Mouse (Mus musculus) kidney, postnatal 25 days (tissue): ENCODE measurements around the gene Stambpl1.
"Not testable (repeated sequence)": the region's sequence is repeated elsewhere in the genome, so short reads cannot be mapped to it uniquely, and the experiment has no call there.

Experiments
- DNase-seq, 2 experiments: peaks; one replicate each; pipeline ENCODE4 v3.0.0; 2021; ENCODE audit warnings: mixed read lengths in 2 of 2

Stambpl1 gene

DNA sequence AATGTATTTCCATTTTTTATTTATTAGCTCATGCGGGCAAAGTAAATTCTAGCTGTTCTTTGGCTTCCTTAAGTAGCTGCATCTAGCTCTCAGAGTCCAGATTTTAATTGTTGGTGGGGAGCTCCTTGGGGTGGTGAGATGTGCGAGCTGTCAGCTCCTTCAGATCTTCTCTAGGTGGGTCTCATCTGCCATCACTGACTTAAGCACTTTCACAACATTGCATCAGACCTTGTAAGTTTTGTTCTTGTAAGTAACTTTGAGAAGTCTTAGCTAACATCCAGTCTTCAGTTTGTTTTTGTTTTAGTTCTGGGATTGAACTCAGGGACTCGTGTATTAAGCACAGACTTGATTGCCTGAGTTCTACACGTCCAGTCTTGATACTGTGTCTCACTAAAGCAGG, 6.9 kb downstream of the Stambpl1 start:
- no peak for DNase-seq

DNA sequence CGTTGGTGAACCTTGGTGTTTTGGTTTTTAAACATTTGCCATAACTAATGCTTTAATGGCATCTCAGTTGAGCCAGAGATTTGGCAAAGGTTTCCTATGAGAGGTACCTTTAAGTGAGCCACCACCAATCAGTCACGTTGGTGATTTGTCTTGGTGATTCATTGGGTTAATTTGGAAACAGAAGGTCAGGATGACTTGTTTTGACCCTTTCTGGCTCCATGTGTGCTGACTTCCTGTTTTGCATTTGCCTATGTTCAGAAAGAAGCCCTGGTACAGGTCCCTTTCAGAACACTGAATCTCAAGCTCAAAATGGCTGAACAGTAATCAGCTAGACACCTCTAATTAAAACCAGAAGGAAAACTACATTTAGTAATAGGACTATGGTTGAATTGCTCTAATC, 7.5 kb downstream of the Stambpl1 start:
- DNase-seq, result no peak

DNA sequence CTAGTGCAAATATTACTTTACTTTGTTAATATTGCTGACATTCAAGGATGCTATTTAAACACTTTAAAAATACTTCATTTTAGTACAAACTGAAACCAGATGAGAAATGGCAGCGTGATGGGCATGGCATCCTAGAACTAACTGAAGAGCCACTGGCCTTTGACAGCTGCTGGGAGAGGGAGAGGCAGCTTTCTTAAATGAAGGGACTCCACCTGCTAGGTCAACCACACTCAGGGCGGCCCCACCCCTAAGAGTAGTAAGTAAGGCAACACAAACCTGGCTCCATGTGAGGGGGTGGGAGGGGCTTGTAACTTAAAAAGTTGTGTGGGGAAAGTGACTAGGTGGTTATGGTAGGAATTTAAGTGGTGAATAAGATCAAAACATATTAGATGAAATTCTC, 10.6 kb downstream of the Stambpl1 start:
- no peak for DNase-seq

DNA sequence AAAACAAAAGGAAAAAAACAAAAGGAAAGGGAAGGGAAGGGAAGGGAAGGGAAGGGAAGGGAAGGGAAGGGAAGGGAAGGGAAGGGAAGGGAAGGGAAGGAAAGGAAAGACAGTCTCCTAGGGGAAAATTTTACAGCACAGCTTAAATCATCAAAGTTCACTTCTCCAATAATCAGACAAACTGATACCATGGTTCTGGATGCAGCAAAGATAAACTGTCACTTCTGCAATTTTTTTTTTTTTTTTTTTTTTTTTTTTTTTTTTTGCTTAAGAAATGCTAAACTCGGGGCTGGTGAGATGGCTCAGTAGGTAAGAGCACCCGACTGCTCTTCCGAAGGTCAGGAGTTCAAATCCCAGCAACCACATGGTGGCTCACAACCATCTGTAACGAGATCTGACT, 14.1 kb downstream of the Stambpl1 start:
- DNase-seq, result not testable (repeated sequence)

DNA sequence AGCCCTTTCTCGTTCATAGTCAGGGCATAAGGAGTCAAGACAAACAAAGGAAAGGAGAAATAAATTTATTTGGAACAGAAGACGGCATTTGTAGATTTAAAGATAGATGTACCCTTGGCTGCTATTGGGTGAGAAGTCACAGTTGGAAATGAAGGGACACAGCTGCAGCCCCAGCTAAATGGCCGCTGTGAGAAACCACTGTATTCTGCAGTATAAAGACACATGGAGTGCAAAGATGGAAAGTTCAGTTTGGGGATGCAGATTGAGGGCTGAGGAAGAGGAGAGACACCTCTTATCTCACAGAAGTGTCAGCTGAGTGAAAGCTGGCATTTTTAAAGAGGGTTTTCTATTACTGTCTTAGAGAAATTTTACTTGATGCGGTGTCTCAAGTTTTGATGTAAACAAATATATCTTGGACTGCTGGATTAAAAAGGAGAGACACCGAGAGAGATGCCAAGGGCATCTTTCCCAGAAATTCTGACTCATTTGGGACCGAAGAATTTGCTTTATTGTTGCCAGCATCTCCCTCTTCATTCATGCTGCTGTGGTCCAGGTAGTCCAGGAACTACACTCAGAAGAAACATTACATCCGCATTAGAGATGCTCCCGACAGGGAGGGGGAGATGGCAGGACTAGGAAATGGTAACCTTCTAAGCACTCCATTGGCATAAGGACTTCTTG, 14.9 kb downstream of the Stambpl1 start:
- DNase-seq, result no peak

DNA sequence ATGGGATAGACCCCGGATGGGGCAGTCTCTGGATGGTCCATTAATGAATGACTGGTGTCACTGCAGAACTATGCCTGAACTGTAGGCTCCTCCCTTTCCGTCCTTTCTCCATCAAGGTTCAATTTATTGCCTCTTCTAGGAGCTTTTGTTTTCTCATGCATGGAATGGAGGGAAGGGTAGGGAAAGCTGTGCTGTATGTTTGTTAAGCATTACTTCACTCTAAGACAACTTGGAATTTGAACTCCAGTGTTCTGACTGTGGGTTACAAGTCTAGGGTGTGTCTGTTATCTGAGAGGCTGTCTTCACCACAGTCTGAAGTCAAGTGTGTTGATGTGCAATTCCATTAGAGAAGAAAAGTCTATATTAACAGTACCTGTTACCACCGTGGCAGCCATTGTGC, 17.0 kb downstream of the Stambpl1 start:
- no peak for DNase-seq

DNA sequence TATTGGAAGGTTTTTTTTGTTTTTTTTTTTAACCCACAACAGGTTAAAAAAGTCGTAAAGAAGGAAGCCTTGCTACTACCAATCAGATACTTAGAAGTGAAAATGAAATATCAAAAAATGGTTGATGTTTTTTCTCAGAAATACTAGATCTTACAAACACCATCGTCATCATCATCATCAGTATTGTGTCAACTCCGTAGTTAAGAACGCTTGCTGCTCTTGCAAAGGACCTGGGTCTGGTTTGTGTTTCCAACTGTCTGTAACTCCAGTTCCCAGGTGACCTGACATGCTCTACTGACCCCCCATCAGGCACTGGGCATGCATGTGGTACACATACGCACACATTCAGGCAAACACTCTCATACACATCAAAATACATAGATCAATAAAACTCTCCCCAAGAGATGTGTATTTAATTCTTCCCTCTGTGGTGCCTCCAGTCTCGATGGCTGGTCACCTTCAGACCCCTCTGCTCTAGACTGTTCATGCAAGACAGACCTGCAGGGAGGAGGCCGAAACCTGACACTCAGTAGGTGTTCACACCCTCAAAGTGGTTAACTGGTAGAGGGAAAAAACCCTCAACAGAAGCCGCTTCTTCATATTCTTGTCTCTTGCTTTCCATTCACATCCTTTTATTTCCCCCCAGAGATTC, 18.0 kb downstream of the Stambpl1 start:
- DNase-seq, result no peak

DNA sequence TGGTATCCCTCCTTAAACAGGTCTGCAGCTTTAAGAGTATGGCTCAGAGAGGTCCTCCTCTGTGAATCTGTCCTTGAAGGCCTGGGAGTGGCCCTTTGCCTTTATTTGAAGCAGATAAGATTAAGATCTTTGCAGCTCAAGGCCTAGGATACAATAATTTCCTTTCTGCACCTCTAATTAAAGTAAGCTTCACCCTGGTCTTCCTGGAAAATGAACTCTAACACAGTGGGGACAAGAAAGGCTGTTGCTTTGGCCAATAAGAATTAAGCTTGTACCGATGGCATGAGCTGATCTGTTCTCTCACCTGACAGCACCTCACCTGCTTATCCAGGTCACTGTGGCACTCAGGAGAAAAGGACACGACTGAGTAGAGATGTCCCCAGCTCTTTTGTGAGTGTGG, 18.8 kb downstream of the Stambpl1 start:
- no peak for DNase-seq

DNA sequence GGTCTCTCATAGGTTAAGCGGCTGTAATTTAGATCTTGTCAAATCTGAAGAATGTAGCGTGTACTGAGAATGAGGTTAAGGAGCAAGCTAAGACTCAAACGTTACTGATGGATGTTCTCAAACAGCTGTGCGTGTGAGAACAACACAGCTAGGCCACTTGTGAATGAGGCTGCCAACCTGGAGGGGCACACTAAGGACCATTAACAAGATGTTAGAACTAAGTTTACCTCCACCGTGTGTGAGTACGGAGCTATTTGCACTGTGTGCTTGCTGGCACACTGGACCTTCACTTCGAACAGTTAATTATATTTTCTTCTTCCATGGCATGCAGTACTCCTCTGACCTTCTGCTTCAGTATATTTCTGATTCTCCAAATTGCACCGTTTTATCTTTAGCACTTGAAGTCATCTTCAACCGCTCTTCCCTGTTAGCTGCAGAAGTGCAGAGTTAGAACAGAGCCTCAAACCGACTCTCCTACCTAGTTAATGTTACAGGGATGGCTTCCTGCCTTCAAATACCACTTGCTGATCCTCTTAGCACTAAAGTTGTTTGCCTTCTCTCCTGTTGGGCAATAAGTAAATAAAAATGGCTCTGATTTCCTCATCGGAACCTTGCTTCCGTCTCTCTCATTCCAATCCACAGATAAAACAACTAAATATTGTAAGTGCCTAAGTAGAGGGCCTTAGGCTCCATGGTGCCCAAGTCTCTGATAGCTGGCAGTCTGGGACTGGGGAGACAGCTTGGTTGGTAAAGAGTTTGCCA, 20.6 kb downstream of the Stambpl1 start:
- no peak for DNase-seq

DNA sequence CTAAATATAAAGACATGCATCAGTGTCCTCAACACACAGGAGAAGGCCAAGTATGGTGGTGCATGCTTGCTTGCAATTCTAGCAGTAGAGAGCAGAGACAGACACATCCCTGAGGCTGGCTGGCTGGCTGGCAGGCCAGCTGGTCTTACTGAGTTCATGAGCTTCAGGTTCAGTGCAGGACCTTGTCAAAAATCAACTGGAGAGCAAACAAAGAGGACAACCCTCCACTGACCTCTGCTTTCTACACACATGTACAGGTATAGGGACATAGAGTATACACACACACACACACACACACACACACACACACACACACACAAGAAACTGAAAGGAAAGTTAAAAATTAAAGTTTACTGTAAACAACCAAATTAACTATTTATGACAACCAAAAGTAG, 21.2 kb downstream of the Stambpl1 start:
- no peak for DNase-seq

DNA sequence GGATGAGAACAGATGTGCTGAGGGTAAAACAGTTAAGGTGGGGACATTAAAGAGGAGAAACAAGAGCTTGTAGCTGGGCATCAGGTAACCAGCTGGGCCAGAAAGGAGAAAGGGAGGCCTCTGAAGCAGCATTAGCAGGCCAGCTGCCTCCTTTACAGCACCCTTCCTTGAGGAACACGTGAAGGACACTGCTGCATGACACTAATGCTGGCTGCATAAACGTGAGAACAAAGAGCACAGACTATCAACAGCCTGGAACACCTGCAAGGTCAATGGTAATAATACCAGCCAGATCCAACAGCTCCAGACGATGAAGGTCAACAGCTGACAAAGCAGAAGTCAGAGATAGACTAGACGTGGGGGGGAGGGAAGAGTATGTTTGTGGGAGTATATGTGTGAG, 22.1 kb downstream of the Stambpl1 start:
- DNase-seq, result no peak

DNA sequence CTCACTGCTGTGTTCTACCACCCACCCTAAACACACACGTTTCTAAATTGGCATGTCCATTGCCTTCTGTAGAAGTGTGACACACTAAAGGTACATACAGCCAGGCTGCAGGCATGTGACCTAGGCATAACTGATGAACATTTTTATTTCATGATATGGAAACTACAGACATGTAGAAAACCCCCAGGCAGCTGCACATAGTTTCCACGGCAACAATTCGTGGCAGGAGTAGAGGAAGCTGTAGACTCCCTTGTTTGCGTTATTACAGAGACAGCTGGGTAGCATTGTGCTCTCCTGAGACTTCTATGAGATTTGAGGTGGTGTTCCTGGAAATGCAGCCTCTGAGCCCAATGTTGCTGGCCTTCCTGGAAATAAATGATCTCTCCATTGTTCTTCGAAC, 24.9 kb downstream of the Stambpl1 start:
- DNase-seq, result no peak

DNA sequence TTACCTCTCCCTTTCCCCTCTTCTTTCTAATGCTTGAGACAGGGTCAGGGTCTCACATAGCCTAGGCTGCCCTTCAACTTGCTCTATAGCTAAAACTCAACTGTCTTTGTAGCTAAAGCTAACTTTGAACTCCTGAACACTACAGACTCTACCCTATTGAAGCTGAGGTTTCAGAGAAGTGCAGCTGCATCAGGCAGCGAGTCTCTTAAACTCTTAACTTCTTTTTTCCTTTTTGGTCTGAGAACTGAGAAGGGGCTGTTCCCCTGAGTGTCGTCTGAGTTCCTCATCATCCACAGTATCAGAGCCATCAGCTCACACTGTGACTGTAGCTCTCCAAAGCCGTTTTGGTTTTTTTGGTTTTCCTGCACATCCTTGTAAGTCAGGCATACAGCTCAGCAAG, 25.7 kb downstream of the Stambpl1 start:
- DNase-seq, result no peak

DNA sequence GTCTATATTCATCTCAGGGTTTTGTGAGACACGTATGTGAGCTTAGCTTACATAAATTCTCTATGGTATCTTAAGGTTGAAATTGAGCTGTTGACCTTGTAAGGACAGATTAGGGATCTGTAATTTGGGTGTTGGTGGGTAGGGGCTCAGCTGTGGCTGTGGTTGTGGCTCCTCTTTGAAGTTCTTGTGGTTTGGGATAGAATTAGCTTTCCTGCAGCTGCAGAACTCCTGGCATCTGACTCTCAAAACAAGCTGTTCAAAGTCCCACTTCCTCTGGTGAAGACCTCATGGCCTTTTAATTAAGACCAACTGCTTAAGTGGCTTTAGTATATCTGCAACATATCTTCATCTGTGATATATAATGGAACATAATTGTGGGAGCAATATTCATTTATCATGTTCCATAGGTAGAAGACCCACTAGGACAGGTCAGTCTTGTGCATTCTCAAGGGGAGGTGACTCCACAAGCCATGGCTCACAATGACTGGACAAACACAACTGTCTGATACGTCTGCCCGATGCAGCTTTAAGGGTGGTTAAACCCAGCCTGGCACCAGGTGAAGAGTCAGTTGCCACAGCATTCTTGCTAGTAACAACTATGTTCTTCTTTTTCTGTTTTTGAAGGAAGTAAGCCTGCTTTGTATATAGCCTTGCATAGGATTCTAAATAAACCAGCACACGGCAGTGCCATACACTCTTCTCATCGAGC, 27.4 kb downstream of the Stambpl1 start:
- no peak for DNase-seq

DNA sequence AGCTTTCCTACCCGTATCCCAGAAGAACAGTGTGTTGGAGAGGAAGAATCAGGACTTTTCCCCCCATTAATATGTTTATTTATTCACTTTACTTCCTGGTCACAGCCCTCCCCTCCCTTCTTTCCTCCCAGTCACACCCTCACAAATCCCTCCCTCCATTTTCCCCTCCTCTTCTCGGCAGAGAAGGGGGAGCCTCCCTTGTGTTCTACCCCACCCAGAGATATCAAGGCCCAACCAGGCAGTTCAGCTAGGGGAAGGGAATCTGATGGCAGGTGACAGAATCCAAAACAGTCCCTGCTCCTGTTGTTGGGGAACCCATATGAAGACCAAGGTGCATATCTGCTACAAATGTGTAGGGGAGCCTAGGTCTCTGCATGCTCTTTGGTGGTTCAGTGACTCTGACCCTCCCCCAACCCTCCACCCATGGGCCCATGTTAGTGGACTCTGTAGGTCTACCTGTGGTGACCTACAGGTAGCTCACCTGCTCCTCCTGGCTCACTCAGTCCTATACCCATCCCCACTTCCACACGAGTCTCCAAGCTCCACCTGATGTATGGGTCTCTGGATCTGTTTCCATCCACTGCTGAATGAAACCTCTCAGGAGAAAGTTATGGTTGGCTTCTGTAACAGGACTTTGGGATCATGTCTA, 28.8 kb downstream of the Stambpl1 start:
- no peak for DNase-seq

DNA sequence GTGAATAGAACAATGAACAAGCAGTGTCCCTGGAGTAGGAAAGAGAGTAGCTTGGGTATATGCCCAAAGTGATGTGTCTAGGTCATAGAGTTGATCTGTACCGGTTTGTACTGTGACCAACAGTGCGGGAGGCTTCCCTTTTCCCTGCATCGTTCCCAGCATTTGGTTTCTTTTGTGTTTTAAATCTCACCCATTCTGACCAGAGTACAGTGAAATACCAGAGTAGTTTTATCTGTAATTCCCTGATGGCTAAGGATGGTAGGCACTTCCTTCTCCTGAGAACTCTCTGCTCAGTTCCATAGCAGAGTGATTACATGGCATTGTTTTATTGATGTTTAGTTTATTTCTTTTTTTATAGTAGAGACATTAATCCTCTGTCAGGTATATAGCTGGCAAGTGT, 30.8 kb downstream of the Stambpl1 start:
- DNase-seq, result no peak

DNA sequence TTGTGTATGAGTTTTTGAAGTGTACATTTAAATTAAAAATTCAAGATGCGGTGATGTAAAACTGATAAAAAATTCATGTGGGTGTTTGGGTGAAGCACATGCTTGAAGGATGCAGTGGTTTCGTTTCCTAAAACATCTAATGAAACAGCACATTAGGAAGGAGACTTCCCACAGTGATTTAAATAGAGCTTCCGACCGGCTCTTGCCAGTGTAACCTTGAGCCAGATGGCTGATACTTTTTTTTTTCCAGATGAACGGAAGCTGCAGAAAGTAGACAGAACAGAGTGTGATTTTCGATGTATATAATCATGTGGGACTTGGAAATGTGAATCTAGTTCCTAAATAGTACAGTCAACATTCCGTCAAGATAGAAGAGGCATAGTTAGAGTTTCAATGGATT, 39.6 kb downstream of the Stambpl1 start:
- DNase-seq, result no peak

DNA sequence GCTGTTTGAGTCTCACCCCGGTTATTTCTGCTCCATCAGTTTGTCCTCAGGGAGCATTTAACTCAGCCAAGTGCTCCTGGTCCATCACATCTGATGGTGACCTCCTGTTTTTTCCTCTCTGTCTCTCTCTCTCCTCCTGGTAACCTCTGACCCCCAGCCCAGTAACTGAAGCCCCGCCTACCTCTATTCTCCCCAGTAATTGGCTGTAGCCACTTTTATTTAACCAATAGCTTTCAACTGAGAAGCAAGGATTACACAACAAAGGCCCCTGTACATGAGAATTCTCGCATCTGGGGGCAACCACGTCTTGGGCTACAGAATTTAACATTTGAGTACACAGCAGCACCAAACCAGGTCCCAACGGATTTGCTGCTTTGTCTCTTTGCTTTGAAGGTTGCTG, 40.3 kb downstream of the Stambpl1 start:
- DNase-seq, result no peak

DNA sequence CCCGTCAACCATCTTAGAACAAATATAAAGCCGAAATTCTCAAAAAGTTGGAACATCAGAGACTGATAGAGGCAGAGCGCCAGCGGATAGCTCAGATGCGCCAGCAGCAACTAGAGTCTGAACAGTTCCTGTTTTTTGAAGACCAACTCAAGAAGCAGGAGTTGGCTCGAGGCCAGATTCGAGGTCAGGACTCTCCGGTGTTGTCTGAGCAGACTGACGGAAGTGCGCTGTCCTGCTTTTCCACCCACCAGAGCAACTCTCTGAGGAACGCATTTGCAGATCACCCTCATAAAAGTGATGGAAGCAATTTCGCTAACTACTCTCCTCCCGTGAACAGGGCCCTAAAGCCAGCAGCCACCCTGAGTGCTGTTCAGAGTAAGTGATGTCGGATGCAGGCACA, 41.9 kb downstream of the Stambpl1 start:
- DNase-seq, result peak; percentile 86 to 87

DNA sequence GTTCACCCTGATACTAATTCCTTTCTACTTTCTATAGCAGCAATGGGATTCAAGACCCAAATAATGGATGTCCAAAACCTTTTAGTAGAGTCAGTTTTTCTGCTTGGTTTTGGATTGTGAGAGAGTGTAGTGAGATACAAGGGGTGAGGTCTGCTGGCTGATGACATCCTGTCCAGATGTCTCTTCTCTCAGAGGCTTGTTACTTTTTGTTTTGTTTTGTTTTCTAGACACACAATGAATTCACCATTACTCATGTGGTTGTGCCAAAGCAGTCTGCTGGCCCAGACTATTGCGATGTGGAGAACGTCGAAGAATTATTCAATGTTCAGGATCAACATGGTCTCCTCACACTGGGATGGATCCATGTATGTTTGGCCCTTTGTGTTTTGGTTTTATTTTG, 44.0 kb downstream of the Stambpl1 start:
- no peak for DNase-seq

DNA sequence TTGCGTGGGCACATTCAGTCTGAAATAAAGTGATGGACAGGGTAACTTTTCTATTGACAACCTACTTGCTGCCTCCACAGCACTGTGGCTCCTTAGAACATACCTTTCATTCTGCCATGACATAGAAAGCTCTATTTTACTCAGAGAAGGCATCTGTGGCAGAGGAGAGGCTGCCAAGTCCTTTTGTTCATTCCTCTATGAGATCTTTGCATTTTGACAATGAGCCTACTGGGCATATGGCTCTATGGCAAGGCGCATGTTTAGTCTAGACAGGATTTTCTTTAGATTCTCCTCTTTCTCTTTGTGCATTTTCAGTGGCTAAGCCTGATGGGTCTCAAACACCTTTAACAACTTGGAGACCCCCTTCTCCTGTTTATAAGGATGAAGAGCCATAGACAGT, 45.7 kb downstream of the Stambpl1 start:
- no peak for DNase-seq

DNA sequence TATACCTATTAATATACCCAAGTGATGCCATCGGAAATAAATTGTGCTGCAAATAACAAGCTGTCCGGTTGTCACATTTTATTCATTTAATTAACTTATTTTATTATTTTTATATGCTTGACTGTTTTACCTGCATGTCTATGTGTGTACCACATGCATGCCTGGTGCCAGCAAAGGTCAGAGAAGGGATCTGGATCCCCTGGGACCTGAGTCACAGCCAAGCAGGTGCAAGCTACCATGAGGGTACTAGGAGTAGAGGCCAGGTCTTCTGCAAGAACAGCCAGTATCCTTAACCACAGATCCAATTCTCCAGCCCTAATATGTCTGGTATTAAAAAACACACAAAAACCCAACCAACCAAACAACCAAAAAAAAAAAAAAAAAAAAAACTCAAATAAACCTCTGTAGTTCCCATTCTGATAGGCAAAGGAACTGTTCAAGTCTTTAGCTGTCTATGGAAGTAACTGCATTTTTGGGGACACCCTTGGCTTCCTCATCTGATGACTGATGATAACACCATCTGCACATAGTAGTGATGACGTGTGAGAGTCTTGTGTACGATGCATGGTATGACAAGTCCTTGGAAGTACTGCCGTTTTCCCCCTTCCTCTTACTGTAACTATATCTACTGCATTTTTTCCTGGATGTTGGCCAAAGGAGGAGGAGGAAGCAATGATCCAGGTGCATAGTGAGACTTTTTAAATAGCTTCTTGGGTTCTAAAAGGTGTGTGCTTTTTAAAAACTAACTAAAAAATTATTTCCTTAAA, 48.4 kb downstream of the Stambpl1 start:
- DNase-seq, result no peak
